Mouse (Mus musculus) neural tube, embryonic 11.5 days (tissue): ENCODE measurements around the gene Zfp36l1. TPM values are rescaled to one million over a fixed set of nuclear protein-coding genes. Genes with fewer than 3 reads are reported as not detected.

ENCODE experiments used
- ATAC-seq: fragments of 200-750 bp; cut with Nextera tagmentation; 2 replicates; pipeline ENCODE4 v1.8.0; 2017; ENCODE audit warnings: moderate number of reproducible peaks, mild to moderate bottlenecking, moderate TSS enrichment, moderate library complexity; ENCODE audit not compliant: insufficient read depth, low FRiP score, low TSS enrichment
- DNase-seq: peaks from one replicate; pipeline ENCODE4 v3.0.0-alpha.2; 2015; ENCODE audit warnings: low spot score
- H3K27ac ChIP-seq: fragments of 300-500 bp; sonication (generic); 2 replicates; pipeline ENCODE4 v1.5.1; 2014; ENCODE audit warnings: low read depth, mild to moderate bottlenecking, low read length
- H3K27me3 ChIP-seq: fragments of 300-500 bp; sonication (generic); 2 replicates; pipeline ENCODE4 v1.6.1; 2014; ENCODE audit warnings: mild to moderate bottlenecking, low read length, mixed read lengths; ENCODE audit not compliant: control insufficient read depth, insufficient read depth
- H3K36me3 ChIP-seq: fragments of 300-500 bp; sonication (generic); 2 replicates; pipeline ENCODE4 v1.6.1; 2014; ENCODE audit warnings: mild to moderate bottlenecking, low read length, moderate library complexity, mixed read lengths; ENCODE audit not compliant: control insufficient read depth, insufficient read depth
- H3K4me1 ChIP-seq: fragments of 300-500 bp; sonication (generic); 2 replicates; pipeline ENCODE4 v1.6.1; 2014; ENCODE audit warnings: low read length, mixed read lengths; ENCODE audit not compliant: control insufficient read depth, insufficient read depth
- H3K4me2 ChIP-seq: fragments of 300-500 bp; sonication (generic); 2 replicates; pipeline ENCODE4 v1.6.1; 2014; ENCODE audit warnings: low read depth, mild to moderate bottlenecking, moderate library complexity
- H3K4me3 ChIP-seq: fragments of 300-500 bp; sonication (generic); 2 replicates; pipeline ENCODE4 v1.5.1; 2014; ENCODE audit warnings: low read depth, low read length
- H3K9ac ChIP-seq: fragments of 300-500 bp; sonication (generic); 2 replicates; pipeline ENCODE4 v1.6.1; 2014; ENCODE audit warnings: mild to moderate bottlenecking, low read length
- H3K9me3 ChIP-seq: fragments of 300-500 bp; sonication (generic); 2 replicates; pipeline ENCODE4 v1.6.1; 2016; ENCODE audit warnings: low read length; ENCODE audit not compliant: control insufficient read depth
- WGBS: fragments of 180-500 bp; shearing (Covaris S2); extraction: QIAGEN DNeasy Blood & Tissue Kit; methylation state at CpG from one replicate; pipeline ENCODE4 v1.1.7; 2014; 5-methylcytosine and 5-hydroxymethylcytosine counted together
- polyA plus RNA-seq: library from polyadenylated mRNA; unstranded; fragments of >200 nt; fragmentation: Nextera tagmentation; extraction: Ambion mirVana; gene quantifications from 2 replicates; pipeline ENCODE4 v1.2.1, GENCODE M21; 2014

The Zfp36l1 gene
- polyA plus RNA-seq, 1 experiment from 2014 or later, result 135 TPM

- Histone ChIP-seq H3K36me3 (no peaks in the 10 kb centered on the region), H3K27me3 (no peaks in the 10 kb centered on the region), H3K9me3 (no peaks in the 10 kb centered on the region), H3K4me1 (peaks cover 34% of the 10 kb centered on the region), H3K27ac (peak overlapping the region; percentile 87), H3K4me2 (no peak overlapping the region), H3K4me3 (no peak overlapping the region), H3K9ac (no peak overlapping the region; the same call in 1 of the 2 replicates)
- DNase-seq (no peak), ATAC-seq (no peak; the same call in 1 of the 2 replicates)
- WGBS, result 12% methylated on average over 5 of the region's 5 CpGs
Observed at GRCm38 (mm10) chr12:80061810-80062209, 51.0 kb downstream of the Zfp36l1 start.

- Histone ChIP-seq H3K4me1 (peaks cover 34% of the 10 kb centered on the region), H3K27me3 (no peaks in the 10 kb centered on the region), H3K9me3 (no peaks in the 10 kb centered on the region), H3K27ac (no peak overlapping the region), H3K4me3 (no peak overlapping the region), H3K36me3 (no peaks in the 10 kb centered on the region), H3K4me2 (no peak overlapping the region), H3K9ac (no peak overlapping the region)
- no peak for DNase-seq
- WGBS, result 75% methylated on average over 1 of the region's 1 CpGs
- no peak for ATAC-seq
Observed at GRCm38 (mm10) chr12:80060809-80061208, 52.0 kb downstream of the Zfp36l1 start.

DNA sequence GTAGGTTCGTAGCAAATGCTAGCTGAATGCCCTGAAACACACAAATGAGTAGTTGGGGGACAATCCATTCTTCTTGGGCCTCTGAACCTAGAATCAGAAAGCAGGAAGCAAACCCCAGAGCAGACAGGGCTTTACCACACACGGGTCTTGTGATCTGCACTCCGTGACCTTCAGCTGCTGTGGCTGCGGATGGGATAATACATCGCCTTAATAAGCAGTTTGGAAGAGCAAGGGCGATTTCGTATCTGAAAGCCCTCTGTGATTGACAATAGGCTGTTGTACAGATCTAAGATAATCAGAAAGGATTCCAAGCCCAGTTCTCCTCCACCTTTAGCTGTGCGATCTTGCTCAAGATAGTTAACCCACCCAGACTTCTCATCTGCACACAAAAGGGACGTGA is 52.5 kb downstream of the Zfp36l1 start:
- no peak overlapping the region for H3K4me3 ChIP-seq
- H3K9ac ChIP-seq, result no peak overlapping the region
- no peaks in the 10 kb centered on the region for H3K27me3 ChIP-seq
- ATAC-seq (no peak), DNase-seq (no peak)
- no peaks in the 10 kb centered on the region for H3K36me3 ChIP-seq
- no peaks in the 10 kb centered on the region for H3K9me3 ChIP-seq
- H3K4me2 ChIP-seq, result no peak overlapping the region
- 52% methylated on average over 9 of the region's 9 CpGs for WGBS
- H3K4me1 ChIP-seq, result peaks cover 34% of the 10 kb centered on the region
- peak overlapping the region; percentile 28; the same call in 1 of the 2 replicates for H3K27ac ChIP-seq

DNA sequence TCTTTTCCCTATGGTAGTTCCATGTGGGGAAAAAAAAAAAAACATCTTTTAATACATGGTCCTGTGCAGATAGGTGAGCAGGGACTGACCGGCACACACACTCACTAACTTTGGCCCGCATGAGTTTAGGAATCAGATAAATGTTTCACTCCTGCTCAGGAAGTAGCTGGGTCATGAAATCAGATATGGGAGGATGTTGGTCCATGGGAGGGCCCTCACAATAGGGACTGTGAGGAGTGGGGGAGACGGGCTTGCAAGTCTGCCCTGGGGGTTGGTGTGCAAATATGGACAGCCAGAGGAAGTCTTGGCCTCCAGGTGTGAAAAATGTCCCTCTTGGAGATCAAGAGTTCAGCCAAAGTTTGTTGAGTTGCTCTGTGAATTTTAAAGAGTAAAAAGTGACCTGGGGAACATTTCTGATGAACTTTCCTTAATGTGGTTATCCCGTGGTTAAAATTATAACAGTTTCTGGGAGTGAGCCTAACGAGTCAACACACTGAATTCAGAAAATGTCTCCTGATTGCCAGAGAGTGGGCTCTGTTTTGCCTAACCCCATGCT is 53.0 kb downstream of the Zfp36l1 start:
- Histone ChIP-seq H3K4me1 (peaks cover 34% of the 10 kb centered on the region), H3K4me2 (no peak overlapping the region), H3K27me3 (no peaks in the 10 kb centered on the region), H3K9ac (no peak overlapping the region), H3K9me3 (no peaks in the 10 kb centered on the region), H3K27ac (peak overlapping the region; percentile 28; the same call in 1 of the 2 replicates), H3K36me3 (no peaks in the 10 kb centered on the region), H3K4me3 (no peak overlapping the region)
- DNase-seq (no peak), ATAC-seq (no peak)
- 68% methylated on average over 5 of the region's 5 CpGs for WGBS

Other genes with a start within 250 kb of the Zfp36l1 start
- gene Actn1, start 147.4 kb upstream of the Zfp36l1 start, polyA plus RNA-seq, result 20.6 and 26.4 TPM in 2 replicates